Mouse (Mus musculus) ES-E14 (cell line): ENCODE measurements around the gene Pam.

ENCODE experiments used
- HCFC1 ChIP-seq: IDR thresholded peaks from 2 replicates; pipeline ENCODE4 v1.6.1; 2012; ENCODE audit warnings: low read length, inconsistent platforms, borderline replicate concordance; ENCODE audit not compliant: insufficient read depth
- ZC3H11A ChIP-seq: IDR thresholded peaks from 2 replicates; pipeline ENCODE4 v1.6.1; 2012; ENCODE audit warnings: low read depth, mild to moderate bottlenecking, inconsistent platforms, low read length, borderline replicate concordance

DNA sequence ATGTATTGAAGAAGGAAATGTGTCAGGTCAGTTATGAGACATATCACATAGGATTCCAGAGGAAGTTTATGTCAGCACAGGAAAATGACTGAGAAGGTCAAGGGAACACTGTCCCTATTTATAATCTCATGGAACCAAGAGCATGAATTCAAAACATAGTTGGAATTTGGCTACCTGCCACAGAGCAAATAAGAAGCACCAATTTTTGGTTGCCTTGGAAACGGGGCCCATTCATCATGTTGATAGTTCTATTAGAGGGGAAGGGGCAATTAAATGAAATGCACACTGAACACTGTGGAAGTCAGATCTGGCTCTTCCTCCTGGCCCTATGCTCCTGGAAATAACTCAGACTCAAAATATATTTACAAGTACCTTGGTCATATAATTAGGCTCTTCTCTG lies 173.6 kb downstream of the Pam start:
- TF ChIP-seq HCFC1 (no peak), ZC3H11A (no peak)
